Comparison of ENCODE assay signal across 8 mouse cellular contexts in the genomic region with DNA sequence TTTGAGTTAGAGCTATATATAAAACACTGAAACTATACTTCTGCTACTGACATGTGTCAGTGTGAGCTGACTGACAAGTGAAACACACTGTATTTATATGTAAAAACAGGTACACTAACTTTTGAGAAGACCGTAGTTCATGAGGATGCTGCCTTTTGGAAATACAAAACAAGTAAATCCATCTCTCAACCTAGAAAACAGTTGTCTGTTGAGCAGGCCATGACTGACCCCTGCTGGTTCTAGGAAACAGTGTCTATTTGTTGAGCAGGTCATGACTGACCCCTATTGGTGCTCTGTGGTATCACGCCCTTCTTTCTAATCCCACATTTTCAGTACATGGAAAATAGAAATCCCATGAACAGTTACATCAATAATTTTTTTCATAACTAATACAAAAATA. TPM values are rescaled to one million over a fixed set of nuclear protein-coding genes. Genes with fewer than 3 reads are reported as not detected.
DNase-seq lines count a peak whose midpoint lies in the region; ATAC-seq and TF ChIP-seq lines count a peak whose summit lies in the region.

No protein-coding gene starts in this region.

- no peaks in the 10 kb centered on the region for H3K4me1 ChIP-seq in intestine, embryonic 15.5 days (replicated peaks)
- H3K4me1 ChIP-seq in stomach, postnatal 0 days (replicated peaks; ENCODE audit: control insufficient read depth, insufficient read depth) = no peaks in the 10 kb centered on the region

- H3K36me3 ChIP-seq in intestine, embryonic 15.5 days = no peaks in the 10 kb centered on the region
- no peaks in the 10 kb centered on the region; the same call in 1 of the 2 replicates for H3K36me3 ChIP-seq in stomach, postnatal 0 days (ENCODE audit: control insufficient read depth, insufficient read depth, low read length)

- intact Hi-C loops in left cerebral cortex, postnatal 4 days (cut with DNase I) = loop anchor here (2.0 to 5.0 kb wide), 3 partner anchors 388 to 929 kb away; no protein-coding TSS in a partner anchor

- H3K4me3 ChIP-seq in intestine, embryonic 15.5 days (replicated peaks) = no peak overlapping the region
- no peak overlapping the region for H3K4me3 ChIP-seq in stomach, postnatal 0 days (ENCODE audit: low read depth, low read length)

- TF ChIP-seq EP300 in stomach, postnatal 0 days (optimal IDR thresholded peaks at IDR 0.05) = no peak

- peak; percentile 80 for DNase-seq in A20 (ENCODE audit: low read depth, low spot score)
- peak; percentile 85 for DNase-seq in adipocyte (ENCODE audit: low spot score)
- peak; percentile 90 for DNase-seq in embryo, embryonic 10 days (ENCODE audit: low spot score)
- peak; percentile 69 for DNase-seq in gastrocnemius, postnatal 10 days
- peak; percentile 80 for DNase-seq in left cerebral cortex, postnatal 4 days
- peak; percentile 87 for DNase-seq in naive thymus-derived CD4-positive, alpha-beta T cell, adult 2 months (ENCODE audit: low read depth)
- DNase-seq in stomach, postnatal 0 days (ENCODE audit: low spot score) = peak; percentile 74

- H3K4me2 ChIP-seq in intestine, embryonic 15.5 days (replicated peaks) = no peak overlapping the region
- H3K4me2 ChIP-seq in stomach, postnatal 0 days (replicated peaks; ENCODE audit: low read depth) = no peak overlapping the region

- H3K27me3 ChIP-seq in intestine, embryonic 15.5 days (replicated peaks) = no peaks in the 10 kb centered on the region
- no peaks in the 10 kb centered on the region for H3K27me3 ChIP-seq in stomach, postnatal 0 days (ENCODE audit: control insufficient read depth, insufficient read depth, low read length)

- no peak overlapping the region for H3K27ac ChIP-seq in intestine, embryonic 15.5 days
- no peak overlapping the region for H3K27ac ChIP-seq in stomach, postnatal 0 days (replicated peaks)

- H3K9ac ChIP-seq in intestine, embryonic 15.5 days = no peak overlapping the region
- H3K9ac ChIP-seq in stomach, postnatal 0 days (ENCODE audit: low read length) = no peak overlapping the region

- WGBS in intestine, embryonic 15.5 days = 22% methylated on average over 2 of the region's 2 CpGs
- WGBS in stomach, postnatal 0 days = 9% methylated on average over 2 of the region's 2 CpGs

- ATAC-seq in intestine, embryonic 15.5 days = 0 out of 2 replicates have a peak, but pooled peaks have one; percentile 71
- peak; percentile 76 for ATAC-seq in stomach, postnatal 0 days (ENCODE audit: low FRiP score, low TSS enrichment)

- no peaks in the 10 kb centered on the region for H3K9me3 ChIP-seq in intestine, embryonic 15.5 days
- H3K9me3 ChIP-seq in stomach, postnatal 0 days (ENCODE audit: control insufficient read depth, low read length) = no peaks in the 10 kb centered on the region

- peak; percentile 100 for TF ChIP-seq CTCF in stomach, postnatal 0 days (IDR thresholded peaks at IDR 0.05; ENCODE audit: low read depth)

RNA-seq across cellular contexts. Expression of gene Lrrc28, which starts 14.3 kb away (rescaled TPM):
- 10 to 100 TPM; 15.8 to 17.7 TPM for total RNA-seq in gastrocnemius, postnatal 10 days (2021)
- 8.9 and 10.4 TPM in 2 replicates for polyA plus RNA-seq in intestine, embryonic 15.5 days (2015; fragmentation: Nextera tagmentation; extraction: Ambion mirVana)
- 10 to 100 TPM; 32.8 to 35.8 TPM for total RNA-seq in left cerebral cortex, postnatal 4 days (2021)
- polyA plus RNA-seq in stomach, postnatal 0 days (2015; fragmentation: Nextera tagmentation; extraction: Ambion mirVana) = 66.0 and 66.5 TPM in 2 replicates

RNA-seq across cellular contexts. Expression of gene Ttc23, which starts 16.4 kb away (rescaled TPM):
- total RNA-seq in gastrocnemius, postnatal 10 days (2021) = 10 to 100 TPM; 24.7 to 27.2 TPM
- polyA plus RNA-seq in intestine, embryonic 15.5 days (2015; fragmentation: Nextera tagmentation; extraction: Ambion mirVana) = 20.9 and 21.8 TPM in 2 replicates
- total RNA-seq in left cerebral cortex, postnatal 4 days (2021) = 1 to 10 TPM; 8.7 to 9.6 TPM
- polyA plus RNA-seq in stomach, postnatal 0 days (2015; fragmentation: Nextera tagmentation; extraction: Ambion mirVana) = 12.6 and 13.6 TPM in 2 replicates
